Mouse (Mus musculus): ENCODE results near the gene Lmx1b.

- TF ChIP-seq CTCF (IDR thresholded peaks at IDR 0.05; ENCODE audit: low read depth, low read length) = no peak
- TF ChIP-seq TAL1 (conservative IDR thresholded peaks at IDR 0.05; ENCODE audit: low read depth, low read length) = no peak
- TF ChIP-seq GATA2 (IDR thresholded peaks at IDR 0.05; ENCODE audit: borderline replicate concordance, low read depth, low read length) = no peak
- no peak for TF ChIP-seq GATA1 (IDR thresholded peaks at IDR 0.05; ENCODE audit: borderline replicate concordance, low read length)
Measured at GRCm38 (mm10) chr2:33658602-33659287, 18.4 kb upstream of the Lmx1b start.
